Mouse (Mus musculus): ENCODE data around the gene Macrod2. TPM values are rescaled to one million over a fixed set of nuclear protein-coding genes. Genes with fewer than 3 reads are reported as not detected.

The Macrod2 gene
- polyA plus RNA-seq, 1 experiment from 2014 or later = 22.7 TPM

GRCm38 (mm10) chr2:141234724-141235453, 839.8 kb downstream of the Macrod2 start:
- ATAC-seq = no peak
- Histone ChIP-seq H3K9ac (replicated peaks; ENCODE audit: low read depth) (no peak overlapping the region), H3K4me2 (replicated peaks; ENCODE audit: low read depth, low read length) (no peak overlapping the region), H3K4me3 (ENCODE audit: low read depth, low read length) (no peak overlapping the region), H3K27me3 (replicated peaks; ENCODE audit: insufficient read depth, low read length) (no peaks in the 10 kb centered on the region), H3K27ac (ENCODE audit: low read length) (no peak overlapping the region), H3K36me3 (ENCODE audit: insufficient read depth, low read length) (no peaks in the 10 kb centered on the region), H3K4me1 (ENCODE audit: insufficient read depth, low read depth, low read length) (no peaks in the 10 kb centered on the region), H3K9me3 (ENCODE audit: low read length) (no peaks in the 10 kb centered on the region)
- TF ChIP-seq EP300 (IDR thresholded peaks at IDR 0.05) (no peak), CTCF (IDR thresholded peaks at IDR 0.05) (peak; percentile 48)
- WGBS = 40% methylated on average over 5 of the region's 5 CpGs
- DNase-seq (ENCODE audit: low spot score) = no peak

GRCm38 (mm10) chr2:141247680-141248079, 852.6 kb downstream of the Macrod2 start:
- Histone ChIP-seq H3K27ac (ENCODE audit: low read length) (no peak overlapping the region), H3K9me3 (ENCODE audit: low read length) (no peaks in the 10 kb centered on the region), H3K4me3 (ENCODE audit: low read depth, low read length) (no peak overlapping the region), H3K36me3 (ENCODE audit: insufficient read depth, low read length) (no peaks in the 10 kb centered on the region), H3K9ac (replicated peaks; ENCODE audit: low read depth) (no peak overlapping the region), H3K4me2 (replicated peaks; ENCODE audit: low read depth, low read length) (no peak overlapping the region), H3K27me3 (replicated peaks; ENCODE audit: insufficient read depth, low read length) (no peaks in the 10 kb centered on the region), H3K4me1 (ENCODE audit: insufficient read depth, low read depth, low read length) (no peaks in the 10 kb centered on the region)
- ATAC-seq (no peak), DNase-seq (ENCODE audit: low spot score) (no peak)
- no peak for TF ChIP-seq CTCF (IDR thresholded peaks at IDR 0.05)
- TF ChIP-seq EP300 (IDR thresholded peaks at IDR 0.05) = no peak
- 83% methylated on average over 2 of the region's 2 CpGs for WGBS

GRCm38 (mm10) chr2:141264582-141264981, 869.5 kb downstream of the Macrod2 start:
- Histone ChIP-seq H3K4me3 (ENCODE audit: low read depth, low read length) (no peak overlapping the region), H3K27me3 (replicated peaks; ENCODE audit: insufficient read depth, low read length) (no peaks in the 10 kb centered on the region), H3K36me3 (ENCODE audit: insufficient read depth, low read length) (no peaks in the 10 kb centered on the region), H3K9ac (replicated peaks; ENCODE audit: low read depth) (no peak overlapping the region), H3K27ac (ENCODE audit: low read length) (no peak overlapping the region), H3K4me2 (replicated peaks; ENCODE audit: low read depth, low read length) (no peak overlapping the region), H3K9me3 (ENCODE audit: low read length) (no peaks in the 10 kb centered on the region), H3K4me1 (ENCODE audit: insufficient read depth, low read depth, low read length) (no peaks in the 10 kb centered on the region)
- WGBS = 80% methylated on average over 4 of the region's 4 CpGs
- no peak for ATAC-seq
- no peak for DNase-seq (ENCODE audit: low spot score)
- TF ChIP-seq CTCF (IDR thresholded peaks at IDR 0.05) (no peak), EP300 (IDR thresholded peaks at IDR 0.05) (no peak)

GRCm38 (mm10) chr2:141266591-141266990, 871.5 kb downstream of the Macrod2 start:
- no peak for DNase-seq (ENCODE audit: low spot score)
- no peak overlapping the region for H3K27ac ChIP-seq (ENCODE audit: low read length)
- no peaks in the 10 kb centered on the region for H3K36me3 ChIP-seq (ENCODE audit: insufficient read depth, low read length)
- no peaks in the 10 kb centered on the region for H3K4me1 ChIP-seq (ENCODE audit: insufficient read depth, low read depth, low read length)
- H3K27me3 ChIP-seq (replicated peaks; ENCODE audit: insufficient read depth, low read length) = no peaks in the 10 kb centered on the region
- no peak overlapping the region for H3K4me3 ChIP-seq (ENCODE audit: low read depth, low read length)
- H3K9ac ChIP-seq (replicated peaks; ENCODE audit: low read depth) = no peak overlapping the region
- no peaks in the 10 kb centered on the region for H3K9me3 ChIP-seq (ENCODE audit: low read length)
- H3K4me2 ChIP-seq (replicated peaks; ENCODE audit: low read depth, low read length) = no peak overlapping the region
- ATAC-seq = no peak
- TF ChIP-seq CTCF (IDR thresholded peaks at IDR 0.05) (no peak), EP300 (IDR thresholded peaks at IDR 0.05) (0 out of 2 replicates have a peak, but pooled peaks have one; percentile 12)

GRCm38 (mm10) chr2:141271541-141271940, 876.4 kb downstream of the Macrod2 start:
- H3K27ac ChIP-seq (ENCODE audit: low read length) = no peak overlapping the region
- 49% methylated on average over 4 of the region's 4 CpGs for WGBS
- ATAC-seq (no peak), DNase-seq (ENCODE audit: low spot score) (peak; percentile 18)
- H3K4me2 ChIP-seq (replicated peaks; ENCODE audit: low read depth, low read length) = no peak overlapping the region
- no peaks in the 10 kb centered on the region for H3K27me3 ChIP-seq (replicated peaks; ENCODE audit: insufficient read depth, low read length)
- H3K4me1 ChIP-seq (ENCODE audit: insufficient read depth, low read depth, low read length) = no peaks in the 10 kb centered on the region
- H3K9me3 ChIP-seq (ENCODE audit: low read length) = no peaks in the 10 kb centered on the region
- no peak overlapping the region for H3K4me3 ChIP-seq (ENCODE audit: low read depth, low read length)
- H3K36me3 ChIP-seq (ENCODE audit: insufficient read depth, low read length) = no peaks in the 10 kb centered on the region
- H3K9ac ChIP-seq (replicated peaks; ENCODE audit: low read depth) = no peak overlapping the region
- TF ChIP-seq EP300 (IDR thresholded peaks at IDR 0.05) = no peak
- no peak for TF ChIP-seq CTCF (IDR thresholded peaks at IDR 0.05)

- H3K9ac ChIP-seq (replicated peaks; ENCODE audit: low read depth) = no peak overlapping the region
- WGBS = 79% methylated on average over 4 of the region's 4 CpGs
- ATAC-seq (no peak), DNase-seq (ENCODE audit: low spot score) (no peak)
- no peak overlapping the region for H3K27ac ChIP-seq (ENCODE audit: low read length)
- H3K4me2 ChIP-seq (replicated peaks; ENCODE audit: low read depth, low read length) = no peak overlapping the region
- no peaks in the 10 kb centered on the region for H3K9me3 ChIP-seq (ENCODE audit: low read length)
- H3K4me1 ChIP-seq (ENCODE audit: insufficient read depth, low read depth, low read length) = no peaks in the 10 kb centered on the region
- H3K4me3 ChIP-seq (ENCODE audit: low read depth, low read length) = no peak overlapping the region
- H3K36me3 ChIP-seq (ENCODE audit: insufficient read depth, low read length) = no peaks in the 10 kb centered on the region
- TF ChIP-seq EP300 (IDR thresholded peaks at IDR 0.05) = no peak
- TF ChIP-seq CTCF (IDR thresholded peaks at IDR 0.05) = no peak
- no peaks in the 10 kb centered on the region for H3K27me3 ChIP-seq (replicated peaks; ENCODE audit: insufficient read depth, low read length)
Measured at GRCm38 (mm10) chr2:141272966-141273365, 877.9 kb downstream of the Macrod2 start.

Measured in lung, postnatal 0 days (tissue).